Mouse (Mus musculus): ENCODE measurements around the gene Gm44965. TPM values are rescaled to one million over a fixed set of nuclear protein-coding genes. Genes with fewer than 3 reads are reported as not detected.

Gene Gm44965
- not detected in 2 replicates for polyA plus RNA-seq (2015; fragmentation: Nextera tagmentation; extraction: Ambion mirVana)

DNA sequence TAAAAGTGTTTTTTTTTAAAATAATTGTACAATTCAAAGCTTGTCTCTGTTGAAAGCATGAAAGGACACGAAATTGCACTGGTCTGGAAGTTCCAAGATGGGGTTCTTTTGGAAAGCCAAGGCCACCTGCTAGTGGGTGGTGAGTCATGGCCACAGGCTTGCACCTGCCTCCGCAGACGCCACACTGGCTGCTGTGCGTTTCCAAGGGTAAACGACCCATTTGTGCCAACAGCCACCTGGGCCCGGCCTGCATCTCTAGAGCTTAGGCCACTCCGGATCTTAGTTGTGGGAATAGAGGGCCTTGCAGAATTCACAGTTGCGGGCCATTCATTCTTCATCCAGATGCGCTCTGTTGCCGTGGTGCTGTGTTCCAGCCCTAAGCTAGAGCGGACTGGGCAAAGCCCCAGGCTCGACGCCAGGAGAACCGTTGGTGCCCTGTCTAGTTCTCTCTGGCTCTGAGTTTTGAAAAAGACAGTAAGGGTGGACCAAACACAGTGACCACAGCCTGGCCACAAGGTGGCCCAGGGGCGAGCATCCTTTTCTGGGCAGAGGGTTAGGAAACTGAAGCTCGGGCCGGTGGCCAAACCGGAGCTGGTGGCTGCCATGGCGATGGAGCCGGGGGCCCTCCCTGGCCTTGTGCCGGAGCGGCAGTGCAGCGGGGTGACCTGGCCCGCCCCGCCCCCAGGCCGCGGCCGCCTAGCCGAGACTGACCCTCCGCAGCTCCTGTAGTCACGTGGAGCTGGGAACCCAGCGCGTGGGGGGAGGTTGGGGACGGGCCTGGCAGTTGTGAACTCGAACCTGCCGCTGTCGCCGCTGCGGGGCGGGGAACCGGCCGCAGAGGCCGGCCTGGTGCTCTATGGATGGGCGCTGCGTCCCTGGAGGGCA lies at the start of gene Gm44965, which contains the start of gene Repin1:
Gene Gm44965, plus strand, starts transcription at position 784 of the 885 bp plus-strand sequence.
Gene Repin1, plus strand, starts transcription at position 726 of the 885 bp plus-strand sequence.

DNA sequence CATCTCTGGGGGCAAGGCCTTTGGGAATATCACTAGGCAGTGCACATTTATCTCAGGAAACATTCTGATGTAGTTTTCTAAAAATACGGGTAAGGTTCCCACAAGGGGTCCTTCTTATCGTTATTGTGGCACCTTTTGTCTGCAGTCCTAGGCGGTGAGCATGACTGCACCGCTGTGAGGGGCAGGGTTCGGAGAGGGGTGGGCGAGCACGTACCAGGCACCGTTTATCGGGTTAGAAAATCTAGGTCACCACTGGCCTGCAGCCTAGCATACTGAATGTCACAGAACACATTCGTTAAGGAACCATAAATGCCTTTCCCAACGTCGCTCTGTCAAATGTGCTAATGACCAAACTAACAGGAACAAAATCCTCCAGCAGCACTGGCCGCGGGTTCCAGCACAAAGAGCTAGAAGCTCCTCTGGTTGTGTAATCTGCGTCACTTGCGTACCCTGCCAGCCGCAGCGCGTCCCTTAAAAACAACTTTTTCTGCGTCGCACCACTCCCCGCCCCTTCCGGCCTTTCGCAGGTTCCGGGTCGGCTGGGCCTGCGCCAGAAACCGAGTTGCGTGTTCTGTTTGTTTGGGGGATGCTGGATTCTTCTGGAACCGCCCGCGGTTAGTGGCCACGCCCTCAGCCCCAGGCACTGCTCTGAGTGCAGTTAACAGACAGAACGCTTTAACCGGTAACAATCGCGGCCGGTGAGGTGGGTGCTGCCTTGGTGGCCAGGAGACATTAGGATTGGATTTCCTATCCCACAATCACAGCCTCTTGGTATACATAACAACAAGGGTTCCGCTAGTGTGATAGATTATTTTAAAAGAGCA lies 39.2 kb upstream of the Gm44965 start, which contains the start of gene Lrrc61:
Gene Lrrc61, plus strand, starts transcription at position 517 of the 824 bp plus-strand sequence.

DNA sequence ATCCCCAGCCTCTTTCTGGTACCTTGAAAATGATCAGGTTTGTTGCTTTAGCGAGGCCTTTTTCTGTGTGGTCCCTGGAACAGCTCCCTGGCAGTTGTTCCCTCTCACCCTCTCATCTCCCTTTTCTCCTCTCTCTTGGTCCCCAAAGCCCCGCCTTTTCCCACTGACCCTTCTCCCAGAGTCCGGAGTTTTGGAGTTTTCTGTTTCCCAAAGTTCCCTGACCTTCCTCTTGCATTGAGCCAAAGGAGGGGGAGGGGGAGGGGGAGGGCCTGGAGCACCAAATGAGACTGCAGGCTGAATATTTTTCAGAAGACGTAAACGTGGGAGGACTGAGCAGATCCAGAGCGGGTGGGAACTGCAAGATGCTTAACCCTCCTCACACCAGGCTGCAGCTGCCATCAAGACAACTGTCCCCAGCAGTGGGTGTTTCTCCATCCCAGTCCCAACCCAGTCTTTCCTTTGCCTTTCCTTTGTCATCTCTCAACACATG lies 21.1 kb upstream of the Gm44965 start, which contains the start of gene Rarres2:
Gene Rarres2, minus strand, starts transcription at position 218 of the 490 bp plus-strand sequence.

DNA sequence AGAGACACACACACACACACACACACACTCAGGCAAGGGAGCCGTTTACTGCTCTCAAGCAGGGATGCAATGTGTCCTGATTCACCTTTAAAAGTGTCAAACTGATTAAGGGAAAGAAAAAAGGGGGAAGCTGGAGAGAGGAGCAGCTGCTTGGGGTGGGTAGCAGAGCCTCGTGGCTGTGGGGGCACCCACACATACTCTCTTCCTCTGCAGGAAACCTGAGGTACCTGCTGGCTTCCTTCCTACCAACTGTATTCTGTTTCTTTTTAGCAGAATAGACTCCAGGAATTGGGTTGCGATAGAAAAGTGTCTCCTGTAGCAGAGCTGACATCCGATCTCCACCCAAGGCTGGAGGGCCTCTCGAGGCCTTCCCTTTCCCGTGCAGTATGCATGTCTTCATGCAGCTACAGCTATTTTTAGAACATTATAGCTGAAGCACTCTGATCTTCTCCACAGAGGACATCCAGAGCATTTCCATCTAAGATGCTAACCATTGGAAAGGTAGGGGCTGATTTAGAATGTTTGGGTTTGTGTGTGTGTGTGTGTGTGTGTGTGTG lies 4.5 kb upstream of the Gm44965 start, which contains the start of gene Gm45021:
Gene Gm45021, plus strand, starts transcription at position 417 of the 557 bp plus-strand sequence.

DNA sequence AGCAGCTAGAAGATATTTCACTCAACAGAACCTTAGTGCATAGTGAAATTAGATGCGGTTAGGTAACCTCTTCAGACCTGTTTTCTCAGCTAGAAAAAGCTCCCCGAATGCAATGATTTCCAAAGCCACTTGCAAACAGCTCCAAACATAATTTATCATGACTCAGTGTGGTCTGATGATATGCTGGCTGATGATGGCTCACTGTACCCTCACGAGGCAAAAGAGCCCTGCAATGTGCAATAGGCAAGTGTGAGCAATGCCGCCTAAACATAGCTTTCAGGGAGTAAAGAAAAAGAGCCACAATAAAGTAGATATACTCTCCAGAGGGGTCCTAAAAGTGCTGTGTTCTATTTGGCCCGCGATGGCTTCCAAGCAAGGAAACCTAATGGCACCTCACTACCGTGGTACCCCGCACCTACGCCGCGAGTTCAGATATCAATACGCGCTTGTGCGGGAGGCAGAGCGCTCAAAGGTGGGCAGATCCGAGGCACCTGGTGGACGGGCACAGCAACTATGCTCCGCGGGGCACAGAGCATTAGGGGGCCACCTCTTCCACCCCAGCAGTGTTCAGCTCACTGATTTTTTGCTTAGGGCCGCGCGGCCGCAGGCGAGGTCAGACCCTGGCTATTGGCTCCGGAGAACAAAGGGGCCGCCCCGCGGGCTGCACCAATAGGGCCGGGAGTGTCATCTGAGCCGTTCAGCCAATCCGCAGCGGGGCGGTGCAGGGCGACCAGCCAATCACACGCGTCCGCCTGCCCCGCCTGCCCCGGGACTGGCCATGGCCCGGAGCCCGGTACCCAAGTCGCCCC lies 7.7 kb downstream of the Gm44965 start, which contains the start of gene Zfp775:
Gene Zfp775, plus strand, starts transcription at position 793 of the 809 bp plus-strand sequence.

DNA sequence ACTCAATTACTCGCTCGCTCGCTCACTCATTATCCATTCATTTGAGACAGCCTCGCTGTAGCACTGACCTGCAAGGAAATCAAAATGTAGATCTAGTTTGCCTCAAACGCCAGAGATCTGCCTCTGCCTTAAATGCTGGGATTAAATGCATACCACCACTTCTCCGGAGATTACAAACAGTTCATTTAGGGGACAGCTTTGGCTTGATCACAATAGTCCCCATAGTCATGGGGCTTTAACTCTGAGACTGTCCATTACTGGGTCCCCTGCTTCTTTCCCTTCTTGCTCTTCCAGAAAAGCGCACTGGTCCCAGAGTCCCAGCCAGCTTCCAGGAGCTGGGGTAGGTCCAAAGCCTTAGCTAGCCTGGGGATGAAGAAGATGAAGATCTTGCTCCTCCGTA lies 32.7 kb downstream of the Gm44965 start, which contains the start of gene AI854703:
Gene AI854703, plus strand, starts transcription at position 301 of the 400 bp plus-strand sequence.

DNA sequence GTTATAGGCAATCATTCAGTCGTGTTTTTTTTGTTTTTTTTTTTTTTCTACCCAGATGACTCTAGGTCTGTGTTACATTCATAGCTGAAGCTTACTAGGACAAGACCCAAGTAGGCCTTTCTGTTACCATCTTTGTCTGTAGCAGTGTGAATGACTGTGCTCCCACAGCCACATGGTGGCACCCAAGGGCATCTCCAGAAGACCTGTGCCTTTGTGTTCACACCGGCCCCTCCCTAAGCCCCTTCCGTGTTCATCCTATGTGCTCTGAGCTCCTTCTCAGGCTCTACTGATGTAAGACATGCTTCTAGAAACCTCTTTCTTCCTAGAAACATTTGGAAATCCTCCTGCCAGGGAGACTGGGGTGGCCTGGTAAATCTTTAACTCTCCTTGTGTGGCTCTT lies 53.3 kb downstream of the Gm44965 start, which contains the start of gene Gimap8:
Gene Gimap8, plus strand, starts transcription at position 240 of the 400 bp plus-strand sequence.

Other genes starting within 250 kb of the Gm44965 start
- gene Krba1, start 198.4 kb upstream of the Gm44965 start, polyA plus RNA-seq (2015; fragmentation: Nextera tagmentation; extraction: Ambion mirVana), result 3.1 and 4.4 TPM in 2 replicates
- gene Zfp467, start 148.1 kb upstream of the Gm44965 start, polyA plus RNA-seq (2015; fragmentation: Nextera tagmentation; extraction: Ambion mirVana), result 6.0 and 9.4 TPM in 2 replicates
- 0.05 and 0.16 TPM in 2 replicates for gene Sspo, start 145.7 kb upstream of the Gm44965 start, polyA plus RNA-seq (2015; fragmentation: Nextera tagmentation; extraction: Ambion mirVana)
- 2.2 and 3.2 TPM in 2 replicates for gene Atp6v0e2, start 56.3 kb upstream of the Gm44965 start, polyA plus RNA-seq (2015; fragmentation: Nextera tagmentation; extraction: Ambion mirVana)
- 2.6 and 3.2 TPM in 2 replicates for gene Lrrc61, start 39.1 kb upstream of the Gm44965 start, polyA plus RNA-seq (2015; fragmentation: Nextera tagmentation; extraction: Ambion mirVana)
- 66.3 and 92.8 TPM in 2 replicates for gene Rarres2, start 21.2 kb upstream of the Gm44965 start, polyA plus RNA-seq (2015; fragmentation: Nextera tagmentation; extraction: Ambion mirVana)
- not detected in 2 replicates for gene Gm45021, start 4.3 kb upstream of the Gm44965 start, polyA plus RNA-seq (2015; fragmentation: Nextera tagmentation; extraction: Ambion mirVana)
- gene Repin1, start 58 bp upstream of the Gm44965 start, polyA plus RNA-seq (2015; fragmentation: Nextera tagmentation; extraction: Ambion mirVana), result 5.5 and 7.3 TPM in 2 replicates
- 1.1 and 2.1 TPM in 2 replicates for gene Zfp775, start 8.1 kb downstream of the Gm44965 start, polyA plus RNA-seq (2015; fragmentation: Nextera tagmentation; extraction: Ambion mirVana)
- 0.29 and 0.47 TPM in 2 replicates for gene AI854703, start 32.8 kb downstream of the Gm44965 start, polyA plus RNA-seq (2015; fragmentation: Nextera tagmentation; extraction: Ambion mirVana)
- 2.2 and 3.3 TPM in 2 replicates for gene Gimap8, start 53.3 kb downstream of the Gm44965 start, polyA plus RNA-seq (2015; fragmentation: Nextera tagmentation; extraction: Ambion mirVana)
- gene Gimap9, start 82.2 kb downstream of the Gm44965 start, polyA plus RNA-seq (2015; fragmentation: Nextera tagmentation; extraction: Ambion mirVana), result 10.8 and 13.3 TPM in 2 replicates
- 19.4 and 27.0 TPM in 2 replicates for gene Gimap4, start 90.6 kb downstream of the Gm44965 start, polyA plus RNA-seq (2015; fragmentation: Nextera tagmentation; extraction: Ambion mirVana)
- gene Gimap6, start 114.3 kb downstream of the Gm44965 start, polyA plus RNA-seq (2015; fragmentation: Nextera tagmentation; extraction: Ambion mirVana), result 20.1 and 29.3 TPM in 2 replicates
- gene Gm28053, start 124.7 kb downstream of the Gm44965 start, polyA plus RNA-seq (2015; fragmentation: Nextera tagmentation; extraction: Ambion mirVana), result 0.32 and 1.7 TPM in 2 replicates
- 0.99 and 1.6 TPM in 2 replicates for gene Gimap7, start 124.7 kb downstream of the Gm44965 start, polyA plus RNA-seq (2015; fragmentation: Nextera tagmentation; extraction: Ambion mirVana)
- 18.4 and 28.7 TPM in 2 replicates for gene Gimap1, start 145.1 kb downstream of the Gm44965 start, polyA plus RNA-seq (2015; fragmentation: Nextera tagmentation; extraction: Ambion mirVana)
- gene Gimap5, start 152.3 kb downstream of the Gm44965 start, polyA plus RNA-seq (2015; fragmentation: Nextera tagmentation; extraction: Ambion mirVana), result 17.8 and 24.8 TPM in 2 replicates
- gene Gimap3, start 176.9 kb downstream of the Gm44965 start, polyA plus RNA-seq (2015; fragmentation: Nextera tagmentation; extraction: Ambion mirVana), result 1.6 and 2.8 TPM in 2 replicates
- 50.5 and 64.7 TPM in 2 replicates for gene Tmem176a, start 247.0 kb downstream of the Gm44965 start, polyA plus RNA-seq (2015; fragmentation: Nextera tagmentation; extraction: Ambion mirVana)
- gene Tmem176b, start 247.6 kb downstream of the Gm44965 start, polyA plus RNA-seq (2015; fragmentation: Nextera tagmentation; extraction: Ambion mirVana), result 105 and 133 TPM in 2 replicates